Mouse (Mus musculus) CH12.LX (cell line): Measurements from ENCODE around the gene Col4a2. TPM values are rescaled to one million over a fixed set of nuclear protein-coding genes. Genes with fewer than 3 reads are reported as not detected.

Experiments used
- DNase-seq: peaks from one replicate; pipeline ENCODE4 v3.0.0-alpha.2; 2013; ENCODE audit errors: extremely low read depth
- H3K27ac ChIP-seq: 2 replicates; pipeline ENCODE4 v1.5.1; 2012; ENCODE audit warnings: low read depth, mild to moderate bottlenecking, control low read depth, moderate library complexity; ENCODE audit not compliant: insufficient read depth
- H3K27me3 ChIP-seq: replicated peaks from 2 replicates; pipeline ENCODE3; 2012; ENCODE audit warnings: inconsistent platforms
- H3K36me3 ChIP-seq, 2 experiments: replicated peaks in 1 of 2; 2 replicates each; pipeline versions ENCODE3 to v1.6.1; 2012; ENCODE audit warnings: inconsistent platforms in 1 of 2, low read length in 1 of 2, mild to moderate bottlenecking in 1 of 2, mixed read lengths in 1 of 2, moderate library complexity in 1 of 2; ENCODE audit not compliant: control insufficient read depth in 1 of 2, insufficient read depth in 1 of 2
- H3K4me1 ChIP-seq, 2 experiments: 2 replicates each; pipeline ENCODE4 v1.6.1; 2012; ENCODE audit warnings: inconsistent platforms in 1 of 2, moderate library complexity in 1 of 2; ENCODE audit not compliant: insufficient read depth in 2 of 2, control insufficient read depth in 1 of 2
- H3K4me2 ChIP-seq: 2 replicates; pipeline ENCODE4 v1.6.1; 2012; ENCODE audit warnings: low read depth, mild to moderate bottlenecking, control low read depth; ENCODE audit not compliant: poor library complexity, insufficient read depth, severe bottlenecking
- H3K4me3 ChIP-seq, 3 experiments: fragments of 150-350 bp in 1 of 3; sonication (generic) in 1 of 3; replicated peaks in 1 of 3; 2 replicates each; pipeline versions ENCODE3 to v1.5.1; 2011 to 2012; ENCODE audit warnings: low read depth in 2 of 3, low read length in 2 of 3, mild to moderate bottlenecking in 2 of 3, moderate library complexity in 2 of 3, control low read depth in 1 of 3, improper control_type of control experiment in 1 of 3, inconsistent platforms in 1 of 3, mixed read lengths in 1 of 3; ENCODE audit not compliant: poor library complexity in 1 of 3
- H3K79me2 ChIP-seq: replicated peaks from 2 replicates; pipeline ENCODE4 v1.6.1; 2012; ENCODE audit warnings: mild to moderate bottlenecking, moderate library complexity; ENCODE audit not compliant: control insufficient read depth, poor library complexity, insufficient read depth, severe bottlenecking; ENCODE audit errors: extremely low read depth
- H3K9ac ChIP-seq: 2 replicates; pipeline ENCODE4 v1.6.1; 2012; ENCODE audit warnings: low read depth, mild to moderate bottlenecking, control low read depth, moderate library complexity; ENCODE audit not compliant: insufficient read depth
- H3K9me3 ChIP-seq: replicated peaks from 2 replicates; pipeline ENCODE3; 2012; ENCODE audit warnings: low read length, inconsistent platforms, mixed read lengths
- E2F4 ChIP-seq: IDR thresholded peaks from 2 replicates; pipeline ENCODE4 v1.6.1; 2011; ENCODE audit warnings: low read depth, low read length, improper control_type of control experiment; ENCODE audit not compliant: insufficient replicate concordance
- ELF1 ChIP-seq: IDR thresholded peaks from 2 replicates; pipeline ENCODE4 v1.6.1; 2014; ENCODE audit warnings: low read depth, mild to moderate bottlenecking, inconsistent platforms, low read length, improper control_type of control experiment
- EP300 ChIP-seq: IDR thresholded peaks from 2 replicates; pipeline ENCODE4 v1.6.1; 2011; ENCODE audit warnings: low read length, improper control_type of control experiment
- ETS1 ChIP-seq: conservative IDR thresholded peaks from 2 replicates; pipeline ENCODE4 v1.6.1; 2012; ENCODE audit warnings: low read depth, mild to moderate bottlenecking, inconsistent platforms, low read length, improper control_type of control experiment, moderate library complexity
- IRF4 ChIP-seq: IDR thresholded peaks from 2 replicates; pipeline ENCODE4 v1.6.1; 2014; ENCODE audit warnings: low read depth, mild to moderate bottlenecking, inconsistent platforms, low read length, improper control_type of control experiment
- JUND ChIP-seq: conservative IDR thresholded peaks from 2 replicates; pipeline ENCODE4 v1.6.1; 2011; ENCODE audit warnings: low read depth, low read length, improper control_type of control experiment
- MAX ChIP-seq: IDR thresholded peaks from 2 replicates; pipeline ENCODE4 v1.6.1; 2011; ENCODE audit warnings: low read length, improper control_type of control experiment
- MEF2A ChIP-seq: IDR thresholded peaks from 2 replicates; pipeline ENCODE4 v1.6.1; 2014; ENCODE audit warnings: low read depth, mild to moderate bottlenecking, inconsistent platforms, low read length, improper control_type of control experiment, borderline replicate concordance
- NELFE ChIP-seq: IDR thresholded peaks from 2 replicates; pipeline ENCODE4 v1.6.1; 2011; ENCODE audit warnings: low read depth, low read length, improper control_type of control experiment
- POLR2A ChIP-seq: IDR thresholded peaks from 2 replicates; pipeline ENCODE4 v1.6.1; 2011; ENCODE audit warnings: low read depth, mild to moderate bottlenecking, improper control_type of control experiment, low read length
- RAD21 ChIP-seq: IDR thresholded peaks from 2 replicates; pipeline ENCODE4 v1.6.1; 2011; ENCODE audit warnings: low read depth, mild to moderate bottlenecking, low read length, improper control_type of control experiment, moderate library complexity
- SIN3A ChIP-seq: IDR thresholded peaks from 2 replicates; pipeline ENCODE4 v1.6.1; 2012; ENCODE audit warnings: low read length, improper control_type of control experiment, inconsistent platforms
- TCF12 ChIP-seq: IDR thresholded peaks from 2 replicates; pipeline ENCODE4 v1.6.1; 2014; ENCODE audit warnings: low read depth, mild to moderate bottlenecking, inconsistent platforms, low read length, improper control_type of control experiment
- ZC3H11A ChIP-seq: IDR thresholded peaks from 2 replicates; pipeline ENCODE4 v1.6.1; 2012; ENCODE audit warnings: low read depth, mild to moderate bottlenecking, inconsistent platforms, low read length, improper control_type of control experiment
- ZKSCAN1 ChIP-seq: IDR thresholded peaks from 2 replicates; pipeline ENCODE4 v1.6.1; 2012; ENCODE audit warnings: low read depth, inconsistent platforms, low read length, improper control_type of control experiment, borderline replicate concordance
- dilution Hi-C: fragments of 300-500 bp; cut with MboI; formaldehyde crosslinking; loops from 2 replicates; pipeline ENCODE4 v1.14.3; 2020; ENCODE audit warnings: low sequenced_read_pairs; ENCODE audit not compliant: extremely low pct_unique_long_range_greater_than_20kb, extremely low pct_ligation_motif_present
- in situ Hi-C: fragments of 300-500 bp; cut with MboI; formaldehyde crosslinking; loops from 3 replicates; pipeline ENCODE4 v1.14.3; 2019; ENCODE audit warnings: low sequenced_read_pairs, low pct_ligation_motif_present, low pct_unique_long_range_greater_than_20kb, mixed read lengths
- polyA plus RNA-seq: library from polyadenylated mRNA; unstranded; fragments of >175 nt; gene quantifications from 2 replicates; pipeline ENCODE4 v1.2.1, GENCODE M21; 2012; ENCODE audit warnings: low read depth; ENCODE audit not compliant: insufficient read length
- total RNA-seq, 2 experiments: library from RNA; depleted of rRNA; stranded (reverse); fragments of 300-350 nt in 1 of 2; fragments of >200 nt in 1 of 2; gene quantifications; 2 replicates each; pipeline ENCODE4 v1.2.3; 2012 to 2014

Gene Col4a2
- total and polyA plus RNA-seq, 3 experiments = 0.04 to 0.07 TPM; not detected in 1

GRCm38 (mm10) chr8:11273506-11274158, 39.0 kb upstream of the Col4a2 start:
- no peak for DNase-seq
- peaks cover 94% of the 10 kb centered on the region for H3K27me3 ChIP-seq
- H3K4me1 ChIP-seq = peaks cover 2 to 29% of the 10 kb centered on the region in 2 experiments; a peak in 2 of 4 replicates
- H3K79me2 ChIP-seq = no peaks in the 10 kb centered on the region
- no peak overlapping the region for H3K27ac ChIP-seq
- H3K4me3 ChIP-seq = no peak overlapping the region
- dilution Hi-C loops (no loop called here), in situ Hi-C loops (no loop called here)
- TF ChIP-seq NELFE = no peak
- no peak for TF ChIP-seq ETS1
- no peak for TF ChIP-seq RAD21
- TF ChIP-seq ELF1 = no peak
- TF ChIP-seq JUND = no peak
- TF ChIP-seq TCF12 = no peak
- no peak for TF ChIP-seq IRF4
- TF ChIP-seq ZC3H11A = no peak
- TF ChIP-seq SIN3A = no peak
- TF ChIP-seq POLR2A = no peak
- TF ChIP-seq ZKSCAN1 = no peak
- TF ChIP-seq E2F4 = no peak
- TF ChIP-seq MEF2A = no peak
- TF ChIP-seq EP300 = no peak
- no peak overlapping the region for H3K4me2 ChIP-seq
- peaks cover 4% of the 10 kb centered on the region for H3K9me3 ChIP-seq
- H3K36me3 ChIP-seq = no peaks in the 10 kb centered on the region
- H3K9ac ChIP-seq = no peak overlapping the region

- no peak for DNase-seq
- no peak overlapping the region for H3K4me2 ChIP-seq
- H3K4me3 ChIP-seq = no peak overlapping the region
- H3K27ac ChIP-seq = no peak overlapping the region
- peaks cover 4% of the 10 kb centered on the region for H3K9me3 ChIP-seq
- in situ Hi-C loops (no loop called here), dilution Hi-C loops (no loop called here)
- H3K4me1 ChIP-seq = peaks cover 2 to 29% of the 10 kb centered on the region in 2 experiments; a peak in 2 of 4 replicates
- no peak for TF ChIP-seq MAX
- TF ChIP-seq, all 38 proteins: peak for 0
- peaks cover 93% of the 10 kb centered on the region for H3K27me3 ChIP-seq
- H3K36me3 ChIP-seq = no peaks in the 10 kb centered on the region
- H3K9ac ChIP-seq = no peak overlapping the region
- no peaks in the 10 kb centered on the region for H3K79me2 ChIP-seq
These were observed 38.2 kb upstream of the Col4a2 start for GRCm38 (mm10) chr8:11274415-11274814.
